ENCODE assay signal across 11 mouse cellular contexts in the genomic region with DNA sequence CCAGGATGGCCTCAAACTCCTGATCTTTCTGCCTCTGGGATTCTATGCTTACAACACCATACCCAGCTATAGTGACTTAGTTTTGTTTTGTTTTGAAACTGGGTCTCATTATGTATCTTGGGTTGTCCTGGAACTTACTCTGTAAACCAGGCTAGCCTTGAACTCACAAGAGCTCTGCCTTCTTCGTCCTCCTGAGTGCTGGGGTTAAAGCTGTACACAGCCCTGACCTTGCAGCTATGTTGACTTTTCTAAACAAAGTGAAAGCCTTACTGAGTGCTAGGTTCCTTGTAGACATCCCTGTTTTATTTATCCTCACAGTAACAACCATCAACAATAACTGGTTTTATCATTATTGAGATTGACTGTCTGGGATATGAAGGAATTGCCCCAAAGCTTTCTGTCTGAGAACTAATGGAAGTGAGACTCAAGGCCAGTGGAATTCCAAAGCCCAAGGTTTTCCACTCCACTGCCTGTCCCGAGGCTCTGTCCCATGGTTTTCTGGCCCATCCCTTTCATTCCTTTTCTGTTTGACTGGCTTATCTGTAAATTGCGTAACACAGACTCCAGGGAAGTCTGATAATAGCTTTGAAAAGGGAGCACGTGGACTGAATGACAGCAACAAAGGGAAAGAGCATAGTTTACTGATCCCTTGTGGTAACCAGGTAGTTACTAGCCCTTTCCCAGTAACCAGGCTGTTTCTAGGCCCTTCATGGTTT. TPM values are rescaled to one million over a fixed set of nuclear protein-coding genes. Genes with fewer than 3 reads are reported as not detected.
DNase-seq lines count a peak whose midpoint lies in the region; ATAC-seq and TF ChIP-seq lines count a peak whose summit lies in the region.
"Had no signal": no experiment of that assay in that cellular context is flagged by ENCODE, and none has a peak within 500 bp of the region (broad histone marks: within the 10 kb centered on the region; RNA-seq: fewer than 3 reads in every experiment).

No protein-coding gene starts in this region.

- peak; percentile 77 for DNase-seq in heart, adult 9 months (ENCODE audit: low spot score in 2 of 2)
- no peak for DNase-seq in heart, postnatal 10 days
- DNase-seq in liver, embryonic 14.5 days (ENCODE audit: low read depth in 3 of 3, low spot score in 3 of 3) = peak; percentile 20 to 30 (median 28)
- no peak for DNase-seq in forebrain, embryonic 10.5 days (ENCODE audit: extremely low spot score, low spot score)
- DNase-seq in embryo, embryonic 11 days = no peak
- DNase-seq in midbrain, embryonic 10.5 days (ENCODE audit: low spot score) = no peak
- DNase-seq: gastrocnemius, postnatal 14 days had no signal

- no peak overlapping the region for H3K27ac ChIP-seq in liver, embryonic 14.5 days
- H3K27ac ChIP-seq in stomach, embryonic 15.5 days = peak overlapping the region; percentile 80
- H3K27ac ChIP-seq in forebrain, embryonic 10.5 days = no peak overlapping the region
- H3K27ac ChIP-seq in midbrain, embryonic 10.5 days (replicated peaks) = no peak overlapping the region
- H3K27ac ChIP-seq: layer of hippocampus, adult 2 months; limb, embryonic 13.5 days had no signal

- H3K4me1 ChIP-seq in liver, embryonic 14.5 days (replicated peaks; ENCODE audit: control insufficient read depth in 2 of 2, insufficient read depth in 2 of 2, low read length in 1 of 2) = peaks cover 0 to 6% of the 10 kb centered on the region in 2 experiments; a peak in 2 of 4 replicates
- peaks cover 7% of the 10 kb centered on the region for H3K4me1 ChIP-seq in stomach, embryonic 15.5 days
- H3K4me1 ChIP-seq in forebrain, embryonic 10.5 days = peaks cover 23% of the 10 kb centered on the region
- H3K4me1 ChIP-seq in midbrain, embryonic 10.5 days = peaks cover 15% of the 10 kb centered on the region
- H3K4me1 ChIP-seq: limb, embryonic 13.5 days had no signal

- H3K36me3 ChIP-seq in liver, embryonic 14.5 days (replicated peaks; ENCODE audit: control insufficient read depth, insufficient read depth, low read depth) = no peaks in the 10 kb centered on the region
- no peaks in the 10 kb centered on the region for H3K36me3 ChIP-seq in stomach, embryonic 15.5 days
- H3K36me3 ChIP-seq in forebrain, embryonic 10.5 days (replicated peaks) = no peaks in the 10 kb centered on the region
- no peaks in the 10 kb centered on the region for H3K36me3 ChIP-seq in midbrain, embryonic 10.5 days
- H3K36me3 ChIP-seq: limb, embryonic 13.5 days had no signal

- ATAC-seq in activated CD4-positive, CD25-positive, alpha-beta regulatory T cell, adult 4 months = peak; percentile 19
- ATAC-seq in liver, embryonic 14.5 days (ENCODE audit: insufficient read depth) = peak; percentile 35; the same call in 1 of the 2 replicates
- peak; percentile 52; the same call in 1 of the 2 replicates for ATAC-seq in stomach, embryonic 15.5 days (ENCODE audit: insufficient read depth, low FRiP score, low read depth)

- WGBS in liver, embryonic 14.5 days (ENCODE audit: insufficient replicate concordance) = 30% methylated on average over 4 of the region's 4 CpGs
- WGBS in stomach, embryonic 15.5 days = 39% methylated on average over 4 of the region's 4 CpGs
- 28% methylated on average over 4 of the region's 4 CpGs for WGBS in forebrain, embryonic 10.5 days
- 33% methylated on average over 4 of the region's 4 CpGs for WGBS in midbrain, embryonic 10.5 days

- no peaks in the 10 kb centered on the region for H3K27me3 ChIP-seq in liver, embryonic 14.5 days (ENCODE audit: control insufficient read depth, insufficient read depth, low read length)
- no peaks in the 10 kb centered on the region for H3K27me3 ChIP-seq in stomach, embryonic 15.5 days (replicated peaks)
- peaks cover 84% of the 10 kb centered on the region for H3K27me3 ChIP-seq in forebrain, embryonic 10.5 days (ENCODE audit: poor library complexity, severe bottlenecking)
- H3K27me3 ChIP-seq in midbrain, embryonic 10.5 days (ENCODE audit: low read depth, poor library complexity, severe bottlenecking) = no peaks in the 10 kb centered on the region; the same call in 1 of the 2 replicates
- H3K27me3 ChIP-seq: limb, embryonic 13.5 days had no signal

- TF ChIP-seq EP300 in liver, embryonic 14.5 days (IDR thresholded peaks at IDR 0.05; ENCODE audit: low read depth) = no peak

- H3K9me3 ChIP-seq in liver, embryonic 14.5 days (ENCODE audit: control insufficient read depth, low read length) = no peaks in the 10 kb centered on the region
- no peaks in the 10 kb centered on the region for H3K9me3 ChIP-seq in stomach, embryonic 15.5 days
- H3K9me3 ChIP-seq in forebrain, embryonic 10.5 days = no peaks in the 10 kb centered on the region
- no peaks in the 10 kb centered on the region for H3K9me3 ChIP-seq in midbrain, embryonic 10.5 days (replicated peaks)
- H3K9me3 ChIP-seq: limb, embryonic 13.5 days had no signal

- no peak for TF ChIP-seq CTCF in liver, embryonic 14.5 days (IDR thresholded peaks at IDR 0.05; ENCODE audit: low read depth)

- no peak overlapping the region for H3K9ac ChIP-seq in liver, embryonic 14.5 days (replicated peaks)
- H3K9ac ChIP-seq in stomach, embryonic 15.5 days = no peak overlapping the region
- H3K9ac ChIP-seq: limb, embryonic 13.5 days had no signal

- no peak overlapping the region for H3K4me2 ChIP-seq in liver, embryonic 14.5 days (ENCODE audit: low read depth)
- H3K4me2 ChIP-seq in stomach, embryonic 15.5 days = no peak overlapping the region
- H3K4me2 ChIP-seq: limb, embryonic 13.5 days had no signal

- no peak overlapping the region for H3K4me3 ChIP-seq in liver, embryonic 14.5 days (ENCODE audit: insufficient read depth in 1 of 2, low read depth in 2 of 2, low read length in 2 of 2)
- no peak overlapping the region for H3K4me3 ChIP-seq in stomach, embryonic 15.5 days (replicated peaks)
- no peak overlapping the region for H3K4me3 ChIP-seq in forebrain, embryonic 10.5 days
- no peak overlapping the region for H3K4me3 ChIP-seq in midbrain, embryonic 10.5 days
- H3K4me3 ChIP-seq: layer of hippocampus, adult 2 months; limb, embryonic 13.5 days had no signal

- intact Hi-C loops in heart, postnatal 10 days (cut with DNase I) = no loop called here

RNA-seq across cellular contexts. Expression of a gene that starts 40.0 kb away (rescaled TPM):
- total RNA-seq in heart, postnatal 10 days (2021) = 10 to 100 TPM; 94.0 to 95.4 TPM
- polyA plus RNA-seq in activated CD4-positive, CD25-positive, alpha-beta regulatory T cell, adult 4 months (2017; shearing (Covaris generic)) = 100 to 1,000 TPM; 266 to 304 TPM
- polyA plus RNA-seq in liver, embryonic 14.5 days (2012; rRNA removed) = 6.5 and 9.0 TPM in 2 replicates
- polyA plus RNA-seq in liver, embryonic 14.5 days (2014; fragmentation: Nextera tagmentation; extraction: Ambion mirVana) = 28.1 and 32.5 TPM in 2 replicates
- polyA plus RNA-seq in stomach, embryonic 15.5 days (2015; fragmentation: Nextera tagmentation; extraction: Ambion mirVana) = 36.8 and 38.6 TPM in 2 replicates
- polyA plus RNA-seq in forebrain, embryonic 10.5 days (2016; fragmentation: Nextera tagmentation; extraction: Ambion mirVana) = 24.9 and 25.1 TPM in 2 replicates
- polyA plus RNA-seq in midbrain, embryonic 10.5 days (2016; fragmentation: Nextera tagmentation; extraction: Ambion mirVana) = 28.7 and 29.0 TPM in 2 replicates

Comparison
In these comparisons a context has a peak if more than half of its experiments do, and no peak if none do; other contexts are left out.
1. DNase-seq: peak in heart, adult 9 months (2 of 2) and liver, embryonic 14.5 days (3 of 3); none in heart, postnatal 10 days (0 of 2), forebrain, embryonic 10.5 days (single experiment), embryo, embryonic 11 days (single experiment) and midbrain, embryonic 10.5 days (single experiment).
2. Peak in every context shown above with its lines, with median percentiles within 50 percentile points of each other: ATAC-seq.